Mouse (Mus musculus): Measurements from ENCODE around the gene Olfr1155.

Gene Olfr1155

DNA sequence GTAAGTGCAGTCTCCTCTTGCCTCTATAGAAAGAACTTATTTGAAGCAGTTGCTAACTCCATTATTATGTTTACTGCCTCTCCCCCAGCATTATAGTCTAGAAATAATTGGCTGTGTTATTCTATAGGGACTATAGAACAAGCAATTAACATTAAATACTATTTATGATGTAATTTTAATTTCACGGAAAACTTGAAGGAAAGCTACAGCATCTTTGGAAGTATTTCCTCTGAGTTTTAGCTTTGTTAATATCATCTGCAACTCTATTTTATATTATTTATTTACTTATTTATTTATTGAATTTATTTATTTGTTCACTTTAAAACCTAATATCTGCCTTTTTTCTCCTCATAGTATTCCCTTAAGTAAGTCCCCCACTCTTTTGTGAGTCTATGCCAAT lies at the start of gene Olfr1155:
Olfr1155 (minus strand) TSS at position 101 of the 400 bp plus-strand sequence.
- no peak for DNase-seq

DNA sequence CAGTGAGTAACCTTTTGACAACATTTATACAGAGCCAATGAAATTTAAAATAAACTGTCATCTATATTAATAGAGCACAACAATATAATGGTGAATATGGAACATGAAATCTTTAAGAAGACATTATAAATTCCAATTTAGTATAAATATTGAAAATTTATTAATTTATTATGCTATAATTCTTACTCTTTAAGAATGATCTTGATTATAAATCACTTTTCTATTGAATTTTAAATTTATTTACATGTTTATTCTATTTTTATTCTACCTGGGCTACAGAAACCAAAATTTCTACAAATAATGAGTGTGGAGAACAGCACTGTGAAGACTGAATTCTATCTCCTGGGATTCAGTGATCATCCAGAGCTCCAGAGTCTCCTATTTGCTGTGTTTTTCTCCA lies 44.9 kb upstream of the Olfr1155 start, which contains the start of gene Olfr1158:
Olfr1158 (plus strand) TSS at position 301 of the 400 bp plus-strand sequence.
- DNase-seq = no peak

DNA sequence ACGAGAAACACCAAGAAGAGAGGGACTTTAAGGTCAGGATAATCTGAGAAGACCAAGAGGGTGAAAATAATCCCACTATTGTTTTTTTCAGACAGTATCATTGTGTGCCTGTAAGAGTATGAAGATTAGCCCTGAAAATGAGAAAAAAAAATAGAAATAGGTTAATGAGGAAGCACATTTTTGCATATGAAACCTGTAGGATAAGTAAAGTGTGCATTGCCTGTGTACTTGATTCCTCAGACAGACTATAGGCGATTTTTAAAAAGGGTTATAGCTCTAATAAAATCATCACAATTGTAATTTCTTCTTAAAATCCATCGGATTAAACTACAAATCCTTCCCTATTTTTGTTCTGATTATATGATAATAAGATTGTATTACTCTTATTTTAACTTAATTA lies 29.6 kb upstream of the Olfr1155 start, which contains the start of gene Olfr74:
Olfr74 (minus strand) TSS at position 101 of the 400 bp plus-strand sequence.
- no peak for DNase-seq

DNA sequence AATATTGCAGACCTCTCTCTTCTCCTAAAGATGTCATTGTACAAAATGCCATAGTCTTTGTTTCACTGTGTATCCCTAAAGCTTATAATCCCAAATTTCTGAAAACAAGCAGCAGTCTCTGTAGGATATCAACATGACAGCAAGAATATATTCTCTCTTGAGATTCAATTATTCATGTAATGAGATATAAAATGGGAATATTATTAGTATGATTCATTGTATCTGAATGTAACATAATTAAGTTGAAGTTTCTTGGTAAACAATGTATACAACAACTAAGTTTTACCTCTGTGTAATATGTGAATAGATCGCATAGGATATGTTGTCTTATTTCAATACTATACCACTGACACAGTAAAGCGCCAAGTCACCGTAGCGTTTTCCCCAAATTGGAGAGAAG lies 23.3 kb upstream of the Olfr1155 start, which contains the start of gene Olfr1157:
Olfr1157 (minus strand) TSS at position 101 of the 400 bp plus-strand sequence.
- DNase-seq = no peak

DNA sequence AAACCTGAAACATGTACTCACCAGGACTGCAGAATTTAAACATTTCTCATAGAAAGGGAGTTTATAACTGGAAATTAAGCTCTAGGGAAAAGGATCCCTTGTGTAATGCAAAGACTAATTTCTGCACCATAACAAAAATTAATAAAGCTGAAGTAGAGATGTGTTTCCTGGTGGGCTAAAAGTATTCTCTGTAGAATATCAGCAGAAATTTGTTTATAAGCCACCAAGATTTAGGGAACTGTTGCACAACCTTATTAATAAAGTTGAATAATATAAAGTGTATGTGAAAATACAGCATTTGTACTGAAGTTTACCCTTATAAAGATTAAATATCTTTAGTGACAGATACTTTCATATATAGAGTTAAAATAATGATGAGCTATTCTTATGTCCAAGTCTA lies 8.1 kb upstream of the Olfr1155 start, which contains the start of gene Olfr1156:
Olfr1156 (minus strand) TSS at position 101 of the 400 bp plus-strand sequence.
- DNase-seq = no peak

DNA sequence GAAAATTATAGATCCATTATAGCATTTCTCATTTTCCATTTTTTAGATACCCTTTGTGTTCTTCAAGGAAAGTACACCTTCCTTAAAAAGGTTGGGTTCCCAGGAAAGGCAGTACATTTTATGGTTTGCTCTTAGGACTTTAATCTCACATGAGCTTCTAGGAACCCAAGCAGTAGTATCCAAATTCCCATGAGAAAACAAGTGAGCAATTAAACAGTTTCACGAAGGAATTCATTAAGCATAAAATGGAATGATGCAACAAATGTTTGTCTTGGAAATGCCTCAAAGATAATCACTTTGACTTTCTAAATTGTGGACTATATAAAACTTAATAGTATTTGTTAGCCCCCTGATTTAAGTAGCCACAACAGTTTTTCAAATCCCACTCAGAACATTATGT lies 39.9 kb downstream of the Olfr1155 start, which contains the start of gene Olfr1154:
Olfr1154 (minus strand) TSS at position 101 of the 400 bp plus-strand sequence.
- DNase-seq = no peak

DNA sequence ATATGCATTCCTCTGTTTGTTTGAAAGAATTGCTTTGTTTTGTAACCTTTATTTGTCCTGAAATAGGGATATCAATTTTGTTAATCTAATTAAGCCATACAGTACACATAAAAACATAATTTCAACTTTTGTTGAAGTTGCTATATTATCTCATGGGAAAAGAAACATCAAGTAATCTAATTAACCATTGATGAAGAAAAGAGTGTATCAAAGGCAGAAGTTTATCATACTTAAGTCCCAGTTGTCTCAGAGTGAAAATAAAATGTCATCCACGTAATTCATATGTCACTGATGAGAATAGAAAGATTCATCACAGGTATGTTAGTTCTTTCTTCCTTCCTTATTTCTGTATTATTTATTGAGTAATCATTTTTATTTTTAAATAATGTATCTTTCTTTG lies 50.3 kb downstream of the Olfr1155 start, which contains the start of gene Olfr1153:
Olfr1153 (plus strand) TSS at position 301 of the 400 bp plus-strand sequence.
- no peak for DNase-seq

Measured in kidney, postnatal 36 days (tissue).